Mouse (Mus musculus): Measurements from ENCODE around the gene Zp1.

- TF ChIP-seq POLR2A (IDR thresholded peaks at IDR 0.05; ENCODE audit: insufficient read depth, low read length) (no peak), CTCF (IDR thresholded peaks at IDR 0.05; ENCODE audit: low read depth, low read length) (no peak), EP300 (IDR thresholded peaks at IDR 0.05; ENCODE audit: insufficient read depth, low read depth, low read length) (no peak)
Measured at GRCm38 (mm10) chr19:10938771-10939170, 18.3 kb upstream of the Zp1 start.
